Mouse (Mus musculus) thymus, adult 2 months (tissue): ENCODE data around the gene Atpaf2.

Source experiments
- CTCF ChIP-seq: fragments of 200-500 bp; IDR thresholded peaks from 2 replicates; pipeline ENCODE4 v1.5.1; 2012; ENCODE audit warnings: mild to moderate bottlenecking, control low read depth, low read length, moderate library complexity, borderline replicate concordance; ENCODE audit not compliant: control insufficient read depth, poor library complexity, insufficient read depth; ENCODE audit errors: extremely low read depth
- POLR2A ChIP-seq: fragments of 200-500 bp; IDR thresholded peaks from 2 replicates; pipeline ENCODE4 v1.6.1; 2012; ENCODE audit warnings: mild to moderate bottlenecking, low read length, control low read depth, moderate library complexity; ENCODE audit not compliant: control insufficient read depth, poor library complexity, insufficient read depth; ENCODE audit errors: extremely low read depth

GRCm38 (mm10) chr11:60391346-60391745 is 26.9 kb downstream of the Atpaf2 start:
- no peak for TF ChIP-seq CTCF
- no peak for TF ChIP-seq POLR2A
